Mouse (Mus musculus) liver, adult 2 months (tissue): ENCODE results near the gene Cfap44.

ENCODE experiments used
- CTCF ChIP-seq: fragments of 200-500 bp; IDR thresholded peaks from 2 replicates; pipeline ENCODE4 v1.5.1; 2011; ENCODE audit warnings: low read depth, low read length, control low read depth
- POLR2A ChIP-seq: fragments of 200-500 bp; IDR thresholded peaks from 2 replicates; pipeline ENCODE4 v1.6.1; 2011; ENCODE audit warnings: low read length, control low read depth; ENCODE audit not compliant: insufficient read depth; ENCODE audit errors: extremely low read depth

GRCm38 (mm10) chr16:44491051-44491450 lies 96.5 kb downstream of the Cfap44 start:
- no peak for TF ChIP-seq CTCF
- no peak for TF ChIP-seq POLR2A
